Comparison of ENCODE assay signal across 21 mouse cellular contexts in the genomic region with DNA sequence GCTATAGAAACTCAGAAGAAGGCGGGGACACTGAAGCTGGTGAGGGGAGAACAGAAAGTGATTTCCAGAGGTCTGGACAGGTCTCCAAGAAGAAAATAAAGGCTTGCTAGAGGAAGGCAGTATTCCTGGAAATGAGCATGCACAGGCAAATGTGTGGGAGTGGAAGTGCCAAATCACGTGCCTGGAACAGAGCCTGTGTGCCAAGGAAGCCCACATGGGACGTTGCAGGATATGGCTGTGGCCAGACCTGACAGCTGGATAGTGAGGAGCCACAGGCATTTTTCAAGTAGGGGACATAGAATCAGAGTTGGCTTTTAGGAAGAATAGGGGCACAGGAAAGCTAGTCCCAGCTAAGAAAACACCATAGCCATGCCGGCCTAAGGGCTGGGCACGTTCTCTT. TPM values are rescaled to one million over a fixed set of nuclear protein-coding genes. Genes with fewer than 3 reads are reported as not detected.
DNase-seq lines count a peak whose midpoint lies in the region; ATAC-seq and TF ChIP-seq lines count a peak whose summit lies in the region.
"Had no signal": no experiment of that assay in that cellular context is flagged by ENCODE, and none has a peak within 500 bp of the region (broad histone marks: within the 10 kb centered on the region; RNA-seq: fewer than 3 reads in every experiment).

No protein-coding gene starts in this region.

- H3K36me3 ChIP-seq in hindbrain, postnatal 0 days (ENCODE audit: insufficient read depth, low read length) = no peaks in the 10 kb centered on the region
- peaks cover 5% of the 10 kb centered on the region; the same call in 1 of the 2 replicates for H3K36me3 ChIP-seq in hindbrain, embryonic 14.5 days (replicated peaks; ENCODE audit: control insufficient read depth, insufficient read depth)
- H3K36me3 ChIP-seq in midbrain, postnatal 0 days (ENCODE audit: insufficient read depth, low read length) = no peaks in the 10 kb centered on the region
- 0 out of 2 replicates have a peak, but pooled peaks cover 9% of the 10 kb centered on the region for H3K36me3 ChIP-seq in midbrain, embryonic 10.5 days
- H3K36me3 ChIP-seq: forebrain, embryonic 15.5 days had no signal

- H3K9ac ChIP-seq in hindbrain, postnatal 0 days (replicated peaks; ENCODE audit: low read length) = no peak overlapping the region
- H3K9ac ChIP-seq in hindbrain, embryonic 14.5 days = no peak overlapping the region
- H3K9ac ChIP-seq in midbrain, postnatal 0 days (replicated peaks; ENCODE audit: low read length, poor library complexity, severe bottlenecking) = no peak overlapping the region
- H3K9ac ChIP-seq: forebrain, embryonic 15.5 days had no signal

- peak; percentile 85 to 91 for DNase-seq in cerebellum, postnatal 10 days
- DNase-seq in cerebellum, adult 11-12 months = no peak
- peak; percentile 70 for DNase-seq in hindbrain, postnatal 0 days (ENCODE audit: low spot score)
- DNase-seq in hindbrain, embryonic 14.5 days (ENCODE audit: low spot score) = no peak
- peak; percentile 64 for DNase-seq in midbrain, postnatal 0 days (ENCODE audit: low spot score)
- no peak for DNase-seq in midbrain, embryonic 10.5 days (ENCODE audit: low spot score)
- no peak for DNase-seq in urinary bladder, postnatal 10 days (ENCODE audit: low spot score)
- DNase-seq: B cell, adult 2 months; cerebellum, adult 9-11 months; lung, postnatal 10 days; right cerebral cortex, postnatal 4 days; thymus, postnatal 36 days had no signal

- no peaks in the 10 kb centered on the region for H3K27me3 ChIP-seq in hindbrain, postnatal 0 days (ENCODE audit: insufficient read depth, low read length)
- no peaks in the 10 kb centered on the region for H3K27me3 ChIP-seq in hindbrain, embryonic 14.5 days (ENCODE audit: control insufficient read depth, insufficient read depth, low read length)
- no peaks in the 10 kb centered on the region for H3K27me3 ChIP-seq in midbrain, postnatal 0 days (ENCODE audit: insufficient read depth, low read length)
- no peaks in the 10 kb centered on the region for H3K27me3 ChIP-seq in midbrain, embryonic 10.5 days (ENCODE audit: low read depth, poor library complexity, severe bottlenecking)
- H3K27me3 ChIP-seq: forebrain, embryonic 15.5 days; Patski had no signal

- H3K4me3 ChIP-seq in hindbrain, postnatal 0 days (ENCODE audit: low read length) = no peak overlapping the region
- no peak overlapping the region for H3K4me3 ChIP-seq in hindbrain, embryonic 14.5 days (replicated peaks; ENCODE audit: low read length)
- H3K4me3 ChIP-seq in midbrain, postnatal 0 days (ENCODE audit: low read depth, low read length) = no peak overlapping the region
- H3K4me3 ChIP-seq in midbrain, embryonic 10.5 days = no peak overlapping the region
- H3K4me3 ChIP-seq: erythroblast, embryonic 14.5 days; forebrain, embryonic 15.5 days; hindbrain, embryonic 10.5 days had no signal

- ATAC-seq in hindbrain, postnatal 0 days = peak; percentile 35; the same call in 1 of the 2 replicates
- ATAC-seq in hindbrain, embryonic 14.5 days (ENCODE audit: low FRiP score) = no peak
- no peak for ATAC-seq in midbrain, postnatal 0 days (ENCODE audit: low FRiP score)
- ATAC-seq: forebrain, embryonic 15.5 days; inflammation-experienced regulatory T-cells, adult 6 months; Patski had no signal

- 62% methylated on average over 5 of the region's 5 CpGs for WGBS in hindbrain, postnatal 0 days
- 76% methylated on average over 5 of the region's 5 CpGs for WGBS in hindbrain, embryonic 14.5 days
- 83% methylated on average over 5 of the region's 5 CpGs for WGBS in midbrain, postnatal 0 days
- WGBS in midbrain, embryonic 10.5 days = 85% methylated on average over 5 of the region's 5 CpGs

- H3K4me2 ChIP-seq in hindbrain, postnatal 0 days (ENCODE audit: low read depth, low read length) = no peak overlapping the region
- no peak overlapping the region for H3K4me2 ChIP-seq in hindbrain, embryonic 14.5 days (replicated peaks)
- no peak overlapping the region for H3K4me2 ChIP-seq in midbrain, postnatal 0 days (ENCODE audit: low read depth, low read length, poor library complexity, severe bottlenecking)
- H3K4me2 ChIP-seq: forebrain, embryonic 15.5 days had no signal

- no peaks in the 10 kb centered on the region for H3K9me3 ChIP-seq in hindbrain, postnatal 0 days (ENCODE audit: low read length)
- H3K9me3 ChIP-seq in hindbrain, embryonic 14.5 days (ENCODE audit: control insufficient read depth, low read length) = no peaks in the 10 kb centered on the region
- no peaks in the 10 kb centered on the region for H3K9me3 ChIP-seq in midbrain, postnatal 0 days (ENCODE audit: low read length)
- H3K9me3 ChIP-seq in midbrain, embryonic 10.5 days (replicated peaks) = no peaks in the 10 kb centered on the region
- H3K9me3 ChIP-seq: forebrain, embryonic 15.5 days; hindbrain, embryonic 10.5 days had no signal

- no peak overlapping the region for H3K27ac ChIP-seq in hindbrain, postnatal 0 days
- no peak overlapping the region for H3K27ac ChIP-seq in hindbrain, embryonic 14.5 days
- H3K27ac ChIP-seq in midbrain, postnatal 0 days (ENCODE audit: low read depth, low read length) = no peak overlapping the region
- no peak overlapping the region for H3K27ac ChIP-seq in midbrain, embryonic 10.5 days (replicated peaks)
- H3K27ac ChIP-seq: forebrain, embryonic 15.5 days; hindbrain, embryonic 10.5 days had no signal

- no peaks in the 10 kb centered on the region for H3K4me1 ChIP-seq in hindbrain, postnatal 0 days (ENCODE audit: insufficient read depth, low read length)
- H3K4me1 ChIP-seq in hindbrain, embryonic 14.5 days (replicated peaks; ENCODE audit: control insufficient read depth, insufficient read depth, low read length) = no peaks in the 10 kb centered on the region
- H3K4me1 ChIP-seq in midbrain, postnatal 0 days (ENCODE audit: insufficient read depth, low read length) = no peaks in the 10 kb centered on the region
- H3K4me1 ChIP-seq in midbrain, embryonic 10.5 days = no peaks in the 10 kb centered on the region
- H3K4me1 ChIP-seq: forebrain, embryonic 15.5 days; hindbrain, embryonic 10.5 days had no signal

- no peak for TF ChIP-seq CTCF in hindbrain, postnatal 0 days (IDR thresholded peaks at IDR 0.05; ENCODE audit: low read depth)
- no peak for TF ChIP-seq CTCF in midbrain, postnatal 0 days (IDR thresholded peaks at IDR 0.05)

RNA-seq across cellular contexts. Expression of gene Pxmp4, which starts 7.7 kb away (rescaled TPM):
- total RNA-seq in hindbrain, postnatal 0 days (2014; rRNA removed) = 24.8 and 31.1 TPM in 2 replicates
- polyA plus RNA-seq in hindbrain, postnatal 0 days (2015; fragmentation: Nextera tagmentation; extraction: Ambion mirVana) = 21.9 and 24.1 TPM in 2 replicates
- 17.3 and 18.5 TPM in 2 replicates for polyA plus RNA-seq in hindbrain, embryonic 14.5 days (2014; fragmentation: Nextera tagmentation; extraction: Ambion mirVana)
- total RNA-seq in midbrain, postnatal 0 days (2014; rRNA removed) = 16.1 and 21.6 TPM in 2 replicates
- polyA plus RNA-seq in midbrain, postnatal 0 days (2015; fragmentation: Nextera tagmentation; extraction: Ambion mirVana) = 17.8 and 21.1 TPM in 2 replicates
- polyA plus RNA-seq in midbrain, embryonic 10.5 days (2016; fragmentation: Nextera tagmentation; extraction: Ambion mirVana) = 13.2 and 13.9 TPM in 2 replicates

RNA-seq across cellular contexts. Expression of gene Zfp341, which starts 17.3 kb away (rescaled TPM):
- 7.0 and 8.5 TPM in 2 replicates for total RNA-seq in hindbrain, postnatal 0 days (2014; rRNA removed)
- 1.5 and 1.6 TPM in 2 replicates for polyA plus RNA-seq in hindbrain, postnatal 0 days (2015; fragmentation: Nextera tagmentation; extraction: Ambion mirVana)
- 2.0 and 2.4 TPM in 2 replicates for polyA plus RNA-seq in hindbrain, embryonic 14.5 days (2014; fragmentation: Nextera tagmentation; extraction: Ambion mirVana)
- 7.7 and 10.4 TPM in 2 replicates for total RNA-seq in midbrain, postnatal 0 days (2014; rRNA removed)
- polyA plus RNA-seq in midbrain, postnatal 0 days (2015; fragmentation: Nextera tagmentation; extraction: Ambion mirVana) = 1.2 and 1.5 TPM in 2 replicates
- polyA plus RNA-seq in midbrain, embryonic 10.5 days (2016; fragmentation: Nextera tagmentation; extraction: Ambion mirVana) = 0.92 and 1.1 TPM in 2 replicates

RNA-seq across cellular contexts. Expression of gene 4930519P11Rik, which starts 17.5 kb away (rescaled TPM):
- total RNA-seq in hindbrain, postnatal 0 days (2014; rRNA removed) = not detected in 2 replicates
- 0.54 TPM in 1 of 2 replicates, not detected in the other for polyA plus RNA-seq in hindbrain, postnatal 0 days (2015; fragmentation: Nextera tagmentation; extraction: Ambion mirVana)
- polyA plus RNA-seq in hindbrain, embryonic 14.5 days (2014; fragmentation: Nextera tagmentation; extraction: Ambion mirVana) = 0.47 and 0.59 TPM in 2 replicates
- total RNA-seq in midbrain, postnatal 0 days (2014; rRNA removed) = not detected in 2 replicates
- 0.35 TPM in 1 of 2 replicates, not detected in the other for polyA plus RNA-seq in midbrain, postnatal 0 days (2015; fragmentation: Nextera tagmentation; extraction: Ambion mirVana)
- polyA plus RNA-seq in midbrain, embryonic 10.5 days (2016; fragmentation: Nextera tagmentation; extraction: Ambion mirVana) = 0.30 TPM in 1 of 2 replicates, not detected in the other
- total RNA-seq: layer of hippocampus, adult 18-20 months; megakaryocyte-erythroid progenitor cell, adult 5-6 weeks had no signal
- polyA plus RNA-seq: heart, embryonic 14.5 days; hindbrain, embryonic 10.5 days; inflammation-experienced regulatory T-cells, adult 6 months; kidney, embryonic 16.5 days had no signal

RNA-seq across cellular contexts. Expression of gene E2f1, which starts 26.1 kb away (rescaled TPM):
- total RNA-seq in hindbrain, postnatal 0 days (2014; rRNA removed) = 6.3 and 6.7 TPM in 2 replicates
- 8.4 and 8.7 TPM in 2 replicates for polyA plus RNA-seq in hindbrain, postnatal 0 days (2015; fragmentation: Nextera tagmentation; extraction: Ambion mirVana)
- polyA plus RNA-seq in hindbrain, embryonic 14.5 days (2014; fragmentation: Nextera tagmentation; extraction: Ambion mirVana) = 2.2 and 2.4 TPM in 2 replicates
- 2.0 and 2.3 TPM in 2 replicates for total RNA-seq in midbrain, postnatal 0 days (2014; rRNA removed)
- polyA plus RNA-seq in midbrain, postnatal 0 days (2015; fragmentation: Nextera tagmentation; extraction: Ambion mirVana) = 2.1 and 2.3 TPM in 2 replicates
- 34.9 and 35.5 TPM in 2 replicates for polyA plus RNA-seq in midbrain, embryonic 10.5 days (2016; fragmentation: Nextera tagmentation; extraction: Ambion mirVana)

RNA-seq across cellular contexts. Expression of gene Necab3, which starts 37.1 kb away (rescaled TPM):
- 35.1 and 52.2 TPM in 2 replicates for total RNA-seq in hindbrain, postnatal 0 days (2014; rRNA removed)
- polyA plus RNA-seq in hindbrain, postnatal 0 days (2015; fragmentation: Nextera tagmentation; extraction: Ambion mirVana) = 22.9 and 27.0 TPM in 2 replicates
- polyA plus RNA-seq in hindbrain, embryonic 14.5 days (2014; fragmentation: Nextera tagmentation; extraction: Ambion mirVana) = 13.6 and 15.2 TPM in 2 replicates
- total RNA-seq in midbrain, postnatal 0 days (2014; rRNA removed) = 23.3 and 27.7 TPM in 2 replicates
- 18.1 and 18.9 TPM in 2 replicates for polyA plus RNA-seq in midbrain, postnatal 0 days (2015; fragmentation: Nextera tagmentation; extraction: Ambion mirVana)
- 5.2 and 7.6 TPM in 2 replicates for polyA plus RNA-seq in midbrain, embryonic 10.5 days (2016; fragmentation: Nextera tagmentation; extraction: Ambion mirVana)

Comparison
In these comparisons a context has a peak if more than half of its experiments do, and no peak if none do; other contexts are left out.
1. DNase-seq: peak in cerebellum, postnatal 10 days (2 of 2), hindbrain, postnatal 0 days (single experiment) and midbrain, postnatal 0 days (single experiment); none in cerebellum, adult 11-12 months (single experiment), hindbrain, embryonic 14.5 days (single experiment), midbrain, embryonic 10.5 days (single experiment) and urinary bladder, postnatal 10 days (single experiment).